Mouse (Mus musculus) neural tube, postnatal 0 days (tissue): ENCODE measurements around the gene Cfap126. TPM values are rescaled to one million over a fixed set of nuclear protein-coding genes. Genes with fewer than 3 reads are reported as not detected.

Experiments
- microRNA-seq: library from miRNA; unstranded; fragments of <30 nt; microRNA quantifications from one replicate; pipeline ENCODE4, GENCODE M21; 2016
- polyA plus RNA-seq: library from polyadenylated mRNA; unstranded; fragments of >200 nt; fragmentation: Nextera tagmentation; extraction: Ambion mirVana; gene quantifications from 2 replicates; pipeline ENCODE4 v1.2.1, GENCODE M21; 2015

The Cfap126 gene
- 6.6 and 6.9 TPM in 2 replicates for polyA plus RNA-seq

GRCm38 (mm10) chr1:171113873-171114299, at the start of gene Cfap126:
Cfap126 (plus strand) TSS chr1:171113918.

DNA sequence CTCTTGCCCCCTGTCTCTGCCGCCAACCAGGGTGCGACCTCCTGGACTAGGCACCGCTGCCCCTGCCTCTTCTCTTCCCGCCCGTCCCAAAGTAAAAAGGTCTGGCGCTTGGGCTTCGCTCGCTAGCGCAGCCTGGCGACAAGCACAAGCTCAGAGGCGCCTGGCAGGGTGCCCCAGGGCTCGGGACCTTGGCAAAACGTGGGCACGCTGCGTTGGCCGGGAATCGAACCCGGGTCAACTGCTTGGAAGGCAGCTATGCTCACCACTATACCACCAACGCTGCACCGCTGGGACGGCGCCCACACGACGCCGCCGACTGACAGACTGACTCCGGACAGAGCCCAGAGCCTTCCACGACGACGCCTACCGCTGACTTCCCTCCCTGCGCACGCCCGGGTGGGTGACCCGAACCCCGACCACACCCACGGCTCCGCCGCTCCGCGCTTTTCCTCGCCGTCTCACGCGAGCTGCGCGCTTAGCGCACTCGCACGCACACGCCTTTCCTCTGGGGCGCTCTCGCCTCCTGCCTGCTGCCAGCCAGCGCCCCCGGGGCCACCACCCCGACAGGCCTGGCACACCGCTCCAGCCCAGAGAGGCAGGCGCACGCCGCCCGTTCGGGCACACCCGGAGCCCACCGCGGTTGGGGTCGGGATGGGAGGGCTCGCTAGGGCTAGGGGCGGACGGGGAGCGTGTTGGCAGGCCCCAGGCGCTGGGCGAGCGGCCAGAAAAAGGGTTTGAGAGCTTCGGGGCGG, 49.1 kb upstream of the Cfap126 start, which contains the start of gene Fcgr3:
TSS of gene Fcgr3 (minus strand) at position 445 of the 752 bp plus-strand sequence.

GRCm38 (mm10) chr1:171149974-171150760, 36.4 kb downstream of the Cfap126 start, which contains the start of the genes Sdhc and Mpz:
Sdhc (minus strand) TSS chr1:171150603.
Mpz (plus strand) TSS chr1:171150711.

Small RNA genes lying within 50 kb of the gene (microRNA-seq; reads per million reads assigned to microRNA genes)
- not detected for gene Gm27552
- not detected for gene Gm27844
- 1.5 reads per million for gene Mir6546

Other genes with a start within 250 kb of the Cfap126 start
- 6.4 and 6.7 TPM in 2 replicates for gene Atf6, start 246.1 kb upstream of the Cfap126 start, polyA plus RNA-seq
- 1.1 and 1.5 TPM in 2 replicates for gene Gm26620, start 228.9 kb upstream of the Cfap126 start, polyA plus RNA-seq
- gene Dusp12, start 228.4 kb upstream of the Cfap126 start, polyA plus RNA-seq, result 35.1 and 41.5 TPM in 2 replicates
- gene Fcrlb, start 201.0 kb upstream of the Cfap126 start, polyA plus RNA-seq, result 2.1 and 2.8 TPM in 2 replicates
- gene Fcrla, start 186.3 kb upstream of the Cfap126 start, polyA plus RNA-seq, result 0.37 TPM in 1 of 2 replicates, not detected in the other
- gene Fcgr2b, start 137.4 kb upstream of the Cfap126 start, polyA plus RNA-seq, result 4.1 and 4.5 TPM in 2 replicates
- gene Fcgr4, start 95.0 kb upstream of the Cfap126 start, polyA plus RNA-seq, result 0.28 and 0.66 TPM in 2 replicates
- 20.3 and 21.7 TPM in 2 replicates for gene Fcgr3, start 49.0 kb upstream of the Cfap126 start, polyA plus RNA-seq
- gene Sdhc, start 36.7 kb downstream of the Cfap126 start, polyA plus RNA-seq, result 300 and 349 TPM in 2 replicates
- gene Mpz, start 36.8 kb downstream of the Cfap126 start, polyA plus RNA-seq, result 97.3 and 99.7 TPM in 2 replicates
- gene Pcp4l1, start 82.3 kb downstream of the Cfap126 start, polyA plus RNA-seq, result 86.8 and 98.4 TPM in 2 replicates
- 0.27 and 0.43 TPM in 2 replicates for gene Nr1i3, start 100.1 kb downstream of the Cfap126 start, polyA plus RNA-seq
- 43.0 and 46.0 TPM in 2 replicates for gene Tomm40l, start 108.6 kb downstream of the Cfap126 start, polyA plus RNA-seq
- 9.6 and 16.3 TPM in 2 replicates for gene Apoa2, start 111.1 kb downstream of the Cfap126 start, polyA plus RNA-seq
- gene Fcer1g, start 120.4 kb downstream of the Cfap126 start, polyA plus RNA-seq, result 44.9 and 51.8 TPM in 2 replicates
- gene Adamts4, start 136.5 kb downstream of the Cfap126 start, polyA plus RNA-seq, result 3.0 and 4.5 TPM in 2 replicates
- gene Ndufs2, start 137.5 kb downstream of the Cfap126 start, polyA plus RNA-seq, result 292 and 295 TPM in 2 replicates
- 73.7 and 82.5 TPM in 2 replicates for gene B4galt3, start 156.4 kb downstream of the Cfap126 start, polyA plus RNA-seq
- gene Ppox, start 167.3 kb downstream of the Cfap126 start, polyA plus RNA-seq, result 27.3 and 34.9 TPM in 2 replicates
- gene Usp21, start 174.1 kb downstream of the Cfap126 start, polyA plus RNA-seq, result 66.3 and 73.0 TPM in 2 replicates
- 136 and 151 TPM in 2 replicates for gene Ufc1, start 181.1 kb downstream of the Cfap126 start, polyA plus RNA-seq
- gene Dedd, start 215.2 kb downstream of the Cfap126 start, polyA plus RNA-seq, result 36.3 and 36.4 TPM in 2 replicates
- gene Nit1, start 231.7 kb downstream of the Cfap126 start, polyA plus RNA-seq, result 43.7 and 47.7 TPM in 2 replicates
- gene Pfdn2, start 231.8 kb downstream of the Cfap126 start, polyA plus RNA-seq, result 137 and 153 TPM in 2 replicates
- 6.6 and 7.4 TPM in 2 replicates for gene Klhdc9, start 246.9 kb downstream of the Cfap126 start, polyA plus RNA-seq